Mouse (Mus musculus) MEL (cell line): ENCODE measurements around the gene Slc9a2. TPM values are rescaled to one million over a fixed set of nuclear protein-coding genes. Genes with fewer than 3 reads are reported as not detected.

Experiments
- DNase-seq: peaks from one replicate; pipeline ENCODE4 v3.0.0; 2011; ENCODE audit warnings: low read depth, low spot score
- H3K27ac ChIP-seq: 2 replicates; pipeline ENCODE4 v1.5.1; 2012; ENCODE audit warnings: low read depth, mild to moderate bottlenecking, control low read depth, low read length, moderate library complexity; ENCODE audit not compliant: control insufficient read depth
- H3K27me3 ChIP-seq, 2 experiments: fragments of 150-350 bp in 1 of 2; sonication (generic) in 1 of 2; 2 replicates each; pipeline ENCODE4 v1.6.1; 2012; ENCODE audit warnings: low read length in 2 of 2, mild to moderate bottlenecking in 2 of 2, improper control_type of control experiment in 1 of 2, moderate library complexity in 1 of 2; ENCODE audit not compliant: insufficient read depth in 2 of 2, control insufficient read depth in 1 of 2
- H3K36me3 ChIP-seq, 2 experiments: 2 replicates each; pipeline ENCODE4 v1.6.1; 2012 to 2014; ENCODE audit warnings: low read length in 2 of 2, improper control_type of control experiment in 1 of 2, inconsistent platforms in 1 of 2, mild to moderate bottlenecking in 1 of 2; ENCODE audit not compliant: insufficient read depth in 2 of 2, control insufficient read depth in 1 of 2
- H3K4me1 ChIP-seq, 2 experiments: fragments of 150-350 bp in 1 of 2; sonication (generic) in 1 of 2; 2 replicates each; pipeline ENCODE4 v1.6.1; 2012; ENCODE audit warnings: low read length in 2 of 2, improper control_type of control experiment in 1 of 2, mild to moderate bottlenecking in 1 of 2; ENCODE audit not compliant: insufficient read depth in 2 of 2, control insufficient read depth in 1 of 2
- H3K4me3 ChIP-seq, 2 experiments: fragments of 150-350 bp in 1 of 2; sonication (generic) in 1 of 2; 2 replicates each; pipeline ENCODE4 v1.5.1; 2012; ENCODE audit warnings: low read depth in 2 of 2, low read length in 2 of 2, mild to moderate bottlenecking in 2 of 2, moderate library complexity in 2 of 2, control low read depth in 1 of 2, improper control_type of control experiment in 1 of 2; ENCODE audit not compliant: control insufficient read depth in 1 of 2, insufficient read depth in 1 of 2
- H3K79me2 ChIP-seq: 2 replicates; pipeline ENCODE4 v1.6.1; 2012; ENCODE audit warnings: mild to moderate bottlenecking, low read length, moderate library complexity; ENCODE audit not compliant: control insufficient read depth, poor library complexity, insufficient read depth
- H3K9ac ChIP-seq: 2 replicates; pipeline ENCODE4 v1.6.1; 2012; ENCODE audit warnings: low read depth, mild to moderate bottlenecking, control low read depth, low read length, moderate library complexity; ENCODE audit not compliant: control insufficient read depth, poor library complexity, severe bottlenecking
- H3K9me3 ChIP-seq: fragments of 150-350 bp; sonication (generic); replicated peaks from 2 replicates; pipeline ENCODE4 v1.6.1; 2012; ENCODE audit warnings: mild to moderate bottlenecking, low read length, improper control_type of control experiment, moderate library complexity; ENCODE audit not compliant: insufficient read depth
- E2F4 ChIP-seq: IDR thresholded peaks from 2 replicates; pipeline ENCODE4 v1.6.1; 2011; ENCODE audit warnings: low read depth, low read length, improper control_type of control experiment, borderline replicate concordance
- ELF1 ChIP-seq: IDR thresholded peaks from 2 replicates; pipeline ENCODE4 v1.6.1; 2014; ENCODE audit warnings: low read depth, mild to moderate bottlenecking, inconsistent platforms, low read length, improper control_type of control experiment, moderate library complexity
- ETS1 ChIP-seq: IDR thresholded peaks from 2 replicates; pipeline ENCODE4 v1.6.1; 2012; ENCODE audit warnings: low read depth, mild to moderate bottlenecking, inconsistent platforms, low read length, improper control_type of control experiment, moderate library complexity
- GABPA ChIP-seq: IDR thresholded peaks from 2 replicates; pipeline ENCODE4 v1.6.1; 2012; ENCODE audit warnings: low read depth, mild to moderate bottlenecking, inconsistent platforms, low read length, improper control_type of control experiment, moderate library complexity
- GATA1 ChIP-seq: IDR thresholded peaks from 2 replicates; pipeline ENCODE4 v1.6.1; 2011; ENCODE audit warnings: low read depth, low read length, improper control_type of control experiment
- MAFK ChIP-seq: IDR thresholded peaks from 2 replicates; pipeline ENCODE4 v1.6.1; 2011; ENCODE audit warnings: low read depth, mild to moderate bottlenecking, low read length, improper control_type of control experiment, borderline replicate concordance
- MAX ChIP-seq: IDR thresholded peaks from 2 replicates; pipeline ENCODE4 v1.6.1; 2011; ENCODE audit warnings: low read length, improper control_type of control experiment
- MAZ ChIP-seq: IDR thresholded peaks from 2 replicates; pipeline ENCODE4 v1.6.1; 2012; ENCODE audit warnings: low read depth, mild to moderate bottlenecking, inconsistent platforms, low read length, improper control_type of control experiment
- MYB ChIP-seq: IDR thresholded peaks from 2 replicates; pipeline ENCODE4 v1.6.1; 2011; ENCODE audit warnings: mild to moderate bottlenecking, low read depth, low read length, improper control_type of control experiment
- NELFE ChIP-seq: IDR thresholded peaks from 2 replicates; pipeline ENCODE4 v1.6.1; 2011; ENCODE audit warnings: low read depth, low read length, improper control_type of control experiment
- NRF1 ChIP-seq: IDR thresholded peaks from 2 replicates; pipeline ENCODE4 v1.6.1; 2014; ENCODE audit warnings: low read depth, mild to moderate bottlenecking, inconsistent platforms, low read length, improper control_type of control experiment, moderate library complexity; ENCODE audit not compliant: poor library complexity, insufficient read depth, severe bottlenecking
- TBP ChIP-seq: IDR thresholded peaks from 2 replicates; pipeline ENCODE4 v1.8.0; 2011; ENCODE audit warnings: low read depth, low read length, improper control_type of control experiment
- UBTF ChIP-seq: IDR thresholded peaks from 2 replicates; pipeline ENCODE4 v1.6.1; 2012; ENCODE audit warnings: low read depth, mild to moderate bottlenecking, inconsistent platforms, low read length, improper control_type of control experiment, moderate library complexity, borderline replicate concordance; ENCODE audit not compliant: insufficient read depth
- USF2 ChIP-seq, 2 experiments: IDR thresholded peaks; 2 replicates each; pipeline ENCODE4 v1.6.1; 2011 to 2012; ENCODE audit warnings: improper control_type of control experiment in 2 of 2, low read length in 2 of 2, borderline replicate concordance in 1 of 2, inconsistent platforms in 1 of 2, low read depth in 1 of 2, mild to moderate bottlenecking in 1 of 2; ENCODE audit not compliant: insufficient read depth in 1 of 2
- ZC3H11A ChIP-seq: IDR thresholded peaks from 2 replicates; pipeline ENCODE4 v1.6.1; 2012; ENCODE audit warnings: low read depth, mild to moderate bottlenecking, inconsistent platforms, low read length, improper control_type of control experiment
- ZNF384 ChIP-seq: IDR thresholded peaks from 2 replicates; pipeline ENCODE4 v1.6.1; 2012; ENCODE audit warnings: low read depth, mild to moderate bottlenecking, inconsistent platforms, low read length, improper control_type of control experiment
- polyA plus RNA-seq, 2 experiments: library from polyadenylated mRNA; stranded (reverse) in 1 of 2; unstranded in 1 of 2; fragments of >175 nt in 1 of 2; fragments of >200 nt in 1 of 2; gene quantifications; 2 replicates each; pipeline versions ENCODE4 v1.2.1 to v1.2.4; 2012; ENCODE audit warnings: low replicate concordance in 2 of 2, low read depth in 1 of 2; ENCODE audit not compliant: insufficient read length in 2 of 2, insufficient read depth in 1 of 2, missing spikeins in 1 of 2
- total RNA-seq: library from RNA; depleted of rRNA; stranded (reverse); fragments of 300-350 nt; gene quantifications from 2 replicates; pipeline ENCODE4 v1.2.3, GENCODE M21; 2012

Slc9a2 gene
- total and polyA plus RNA-seq, 3 experiments: not detected

DNA sequence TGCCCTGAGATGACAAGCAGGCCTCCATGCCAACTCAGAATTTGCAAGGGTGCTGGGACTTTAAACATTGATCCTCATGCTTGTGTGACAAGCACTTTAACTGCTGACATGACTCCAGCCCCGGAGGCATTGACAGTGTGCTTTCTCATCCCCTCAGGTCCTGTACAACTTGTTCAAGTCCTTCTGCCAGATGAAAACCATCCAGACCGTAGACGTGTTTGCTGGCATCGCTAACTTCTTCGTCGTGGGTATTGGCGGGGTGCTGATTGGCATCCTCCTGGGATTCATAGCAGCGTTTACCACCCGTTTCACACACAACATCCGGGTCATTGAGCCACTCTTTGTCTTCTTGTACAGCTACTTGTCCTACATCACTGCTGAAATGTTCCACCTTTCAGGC is 45.7 kb downstream of the Slc9a2 start:
- TF ChIP-seq GATA1: no peak
- no peak for TF ChIP-seq UBTF
- no peak for TF ChIP-seq GABPA
- no peak for TF ChIP-seq MAX
- no peak for TF ChIP-seq ETS1
- TF ChIP-seq MYB: no peak
- no peak for TF ChIP-seq NRF1
- H3K36me3 ChIP-seq: no peaks in the 10 kb centered on the region
- no peaks in the 10 kb centered on the region for H3K9me3 ChIP-seq
- no peaks in the 10 kb centered on the region for H3K4me1 ChIP-seq
- no peak overlapping the region for H3K27ac ChIP-seq
- no peaks in the 10 kb centered on the region for H3K27me3 ChIP-seq
- H3K4me3 ChIP-seq: no peak overlapping the region
- DNase-seq: no peak
- H3K79me2 ChIP-seq: no peaks in the 10 kb centered on the region
- no peak overlapping the region for H3K9ac ChIP-seq

DNA sequence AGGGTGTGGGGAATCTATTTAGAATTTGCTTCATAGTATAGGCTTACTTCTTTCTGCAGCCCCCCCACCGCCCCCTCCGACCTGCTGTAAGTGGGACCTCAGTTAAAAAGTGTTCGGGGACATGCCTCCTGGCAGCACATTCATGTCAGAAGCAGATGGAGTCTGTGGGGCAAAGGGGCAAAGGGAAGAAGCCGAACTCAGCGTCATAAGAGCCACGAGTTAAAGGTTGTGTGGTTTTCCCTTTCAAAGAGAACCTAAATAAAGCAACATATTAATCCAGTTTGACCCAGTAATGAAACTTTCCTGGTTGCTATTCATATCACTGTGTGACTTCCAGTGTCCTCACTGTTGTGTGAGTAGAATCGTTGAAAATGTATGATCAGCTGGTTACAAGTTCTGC is 47.0 kb downstream of the Slc9a2 start:
- H3K27me3 ChIP-seq: no peaks in the 10 kb centered on the region; a peak in 1 of 4 replicates
- no peak overlapping the region for H3K27ac ChIP-seq
- H3K9me3 ChIP-seq: no peaks in the 10 kb centered on the region
- no peaks in the 10 kb centered on the region for H3K4me1 ChIP-seq
- no peaks in the 10 kb centered on the region for H3K36me3 ChIP-seq
- H3K79me2 ChIP-seq: no peaks in the 10 kb centered on the region
- no peak overlapping the region for H3K4me3 ChIP-seq
- no peak overlapping the region for H3K9ac ChIP-seq
- TF ChIP-seq MAFK: no peak
- no peak for TF ChIP-seq ZC3H11A
- no peak for TF ChIP-seq MAZ
- no peak for TF ChIP-seq NELFE
- TF ChIP-seq GATA1: no peak
- no peak for TF ChIP-seq USF2 (IDR thresholded peaks at IDR 0.05; ENCODE audit: borderline replicate concordance in 1 of 2, insufficient read depth in 1 of 2, low read depth in 1 of 2, low read length in 2 of 2)
- no peak for TF ChIP-seq ZNF384
- no peak for TF ChIP-seq GABPA
- TF ChIP-seq E2F4: no peak
- TF ChIP-seq TBP: no peak
- TF ChIP-seq ELF1: no peak
- no peak for DNase-seq
